Mouse (Mus musculus): ENCODE measurements around the gene Rxra.
A peak's percentile ranks its signal among the peaks of the same experiment; 100 is the strongest.

Rxra gene

GRCm38 (mm10) chr2:27670746-27671145, 5.5 kb upstream of the Rxra start:
- no peak for DNase-seq (ENCODE audit: low spot score)

GRCm38 (mm10) chr2:27671633-27672091, 4.6 kb upstream of the Rxra start:
- peak; percentile 89 for DNase-seq (ENCODE audit: low spot score)

GRCm38 (mm10) chr2:27676478-27677325, 462 bp downstream of the Rxra start:
- peak; percentile 78 for DNase-seq (ENCODE audit: low spot score)

- no peak for DNase-seq (ENCODE audit: low spot score)
Measured at GRCm38 (mm10) chr2:27677411-27678310, 1.4 kb downstream of the Rxra start.

- DNase-seq (ENCODE audit: low spot score), result peak; percentile 49
Measured at GRCm38 (mm10) chr2:27678331-27678730, 2.1 kb downstream of the Rxra start.

- peak; percentile 81 for DNase-seq (ENCODE audit: low spot score)
Measured at GRCm38 (mm10) chr2:27678836-27679480, 2.7 kb downstream of the Rxra start.

- peak; percentile 76 for DNase-seq (ENCODE audit: low spot score)
Measured at GRCm38 (mm10) chr2:27679621-27680025, 3.4 kb downstream of the Rxra start.

GRCm38 (mm10) chr2:27680058-27680457, 3.8 kb downstream of the Rxra start:
- no peak for DNase-seq (ENCODE audit: low spot score)

GRCm38 (mm10) chr2:27680595-27680994, 4.4 kb downstream of the Rxra start:
- no peak for DNase-seq (ENCODE audit: low spot score)

GRCm38 (mm10) chr2:27681426-27681825, 5.2 kb downstream of the Rxra start:
- no peak for DNase-seq (ENCODE audit: low spot score)

GRCm38 (mm10) chr2:27682096-27682495, 5.9 kb downstream of the Rxra start:
- no peak for DNase-seq (ENCODE audit: low spot score)

- DNase-seq (ENCODE audit: low spot score), result no peak
Measured at GRCm38 (mm10) chr2:27684017-27684657, 7.9 kb downstream of the Rxra start.

GRCm38 (mm10) chr2:27685917-27686316, 9.7 kb downstream of the Rxra start:
- no peak for DNase-seq (ENCODE audit: low spot score)

GRCm38 (mm10) chr2:27686335-27686734, 10.1 kb downstream of the Rxra start:
- no peak for DNase-seq (ENCODE audit: low spot score)

GRCm38 (mm10) chr2:27687041-27687440, 10.8 kb downstream of the Rxra start:
- peak; percentile 75 for DNase-seq (ENCODE audit: low spot score)

- no peak for DNase-seq (ENCODE audit: low spot score)
Measured at GRCm38 (mm10) chr2:27687973-27688372, 11.7 kb downstream of the Rxra start.

- no peak for DNase-seq (ENCODE audit: low spot score)
Measured at GRCm38 (mm10) chr2:27690714-27691113, 14.5 kb downstream of the Rxra start.

GRCm38 (mm10) chr2:27691139-27691720, 15.0 kb downstream of the Rxra start:
- no peak for DNase-seq (ENCODE audit: low spot score)

- no peak for DNase-seq (ENCODE audit: low spot score)
Measured at GRCm38 (mm10) chr2:27692608-27693007, 16.4 kb downstream of the Rxra start.

- no peak for DNase-seq (ENCODE audit: low spot score)
Measured at GRCm38 (mm10) chr2:27693684-27694083, 17.4 kb downstream of the Rxra start.

- DNase-seq (ENCODE audit: low spot score), result peak; percentile 76
Measured at GRCm38 (mm10) chr2:27699574-27699973, 23.3 kb downstream of the Rxra start.

Measured in adipocyte (in vitro differentiated cells).